Mouse (Mus musculus) E14TG2a.4 (cell line): ENCODE results near the gene Tor2a.

Experiments used
- CTCF ChIP-seq: conservative IDR thresholded peaks from 2 replicates; pipeline ENCODE4 v1.5.1; 2014; ENCODE audit warnings: low read length
- NANOG ChIP-seq: IDR thresholded peaks from 2 replicates; pipeline ENCODE4 v1.6.1; 2014; ENCODE audit warnings: borderline replicate concordance, low read length, mixed read lengths

DNA sequence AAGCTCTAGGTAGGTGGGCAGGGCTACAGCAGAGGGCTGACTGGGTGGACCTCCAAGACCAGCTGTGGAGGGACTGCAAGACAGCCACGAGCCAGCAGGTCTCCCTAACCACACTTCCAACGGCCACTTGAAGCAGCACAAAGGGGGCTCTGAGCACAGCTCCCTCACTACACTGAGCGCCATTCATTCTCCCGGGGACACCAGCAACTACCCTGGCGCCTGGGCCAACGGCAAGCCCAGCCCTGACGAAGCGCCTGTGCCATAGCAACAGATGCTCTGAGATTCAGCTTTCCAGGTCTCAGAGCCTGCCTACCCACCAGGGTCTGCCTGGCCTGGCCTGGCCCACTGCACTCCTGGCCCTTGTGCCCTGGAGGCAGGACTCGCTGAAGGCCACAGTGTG is 38.3 kb upstream of the Tor2a start:
- TF ChIP-seq CTCF (no peak), NANOG (no peak)
